Mouse (Mus musculus): Measurements from ENCODE around the gene Dcbld2.

The Dcbld2 gene

GRCm38 (mm10) chr16:58408062-58408486 is at the start of gene Dcbld2:
Gene Dcbld2, plus strand, starts transcription at chr16:58408443.
- peak; percentile 97 for DNase-seq (ENCODE audit: extremely low read depth, low read depth)

DNA sequence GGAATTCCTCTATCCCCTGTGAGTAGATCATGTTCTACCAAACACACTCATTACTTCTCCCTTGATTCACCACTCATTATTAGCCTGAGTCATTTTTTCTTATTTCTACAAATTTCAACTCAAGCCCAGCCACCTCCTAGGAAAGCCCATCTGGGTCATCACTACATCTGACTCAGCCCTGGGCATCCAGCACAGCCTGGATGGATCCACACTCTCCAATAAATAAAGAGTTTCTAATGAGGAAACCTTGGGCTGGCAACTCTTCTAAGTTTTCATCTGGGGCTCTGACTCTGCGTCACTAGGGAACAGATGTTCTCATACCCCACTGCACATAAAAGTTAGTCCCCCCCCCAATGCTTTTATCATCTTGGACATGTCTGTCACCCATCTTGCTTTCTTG is 31.1 kb upstream of the Dcbld2 start:
- DNase-seq (ENCODE audit: extremely low read depth, low read depth) = no peak

DNA sequence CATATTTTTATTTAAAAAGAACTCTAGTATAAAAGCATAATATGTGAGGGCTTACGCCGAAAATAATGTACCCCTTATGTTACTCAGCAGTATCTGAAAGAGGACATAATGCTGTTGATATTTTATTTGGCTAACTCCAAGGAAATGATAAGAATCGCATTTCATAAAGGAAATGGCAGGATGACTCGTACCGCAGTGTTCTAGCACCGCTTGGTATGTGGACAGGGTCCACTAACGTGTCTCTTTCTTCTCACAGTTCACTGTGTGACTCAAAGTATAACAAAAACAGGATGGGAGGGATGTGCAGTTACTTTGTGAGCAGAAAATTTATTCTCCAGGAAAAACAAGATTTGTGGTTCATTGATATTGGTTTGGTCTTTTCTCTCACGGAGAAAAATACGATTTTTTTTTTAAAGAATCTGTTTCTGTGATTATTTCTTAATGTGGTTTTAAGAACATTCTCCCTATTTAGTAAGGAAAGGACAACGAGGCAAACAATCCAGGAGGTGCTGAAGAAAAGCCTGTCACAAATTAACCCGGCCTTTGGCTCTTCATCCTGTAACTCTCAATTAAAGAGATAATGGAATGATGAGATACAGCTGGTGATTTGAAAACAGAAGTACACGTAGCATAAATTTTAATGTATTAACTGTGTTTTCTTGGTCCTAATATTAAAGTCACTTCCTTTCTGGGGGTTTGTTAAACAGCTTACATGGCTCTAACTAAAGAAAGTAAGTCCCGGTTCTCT is 30.3 kb upstream of the Dcbld2 start:
- DNase-seq (ENCODE audit: extremely low read depth, low read depth) = no peak

- no peak for DNase-seq (ENCODE audit: extremely low read depth, low read depth)
Measured at GRCm38 (mm10) chr16:58386241-58386757, 21.9 kb upstream of the Dcbld2 start.

DNA sequence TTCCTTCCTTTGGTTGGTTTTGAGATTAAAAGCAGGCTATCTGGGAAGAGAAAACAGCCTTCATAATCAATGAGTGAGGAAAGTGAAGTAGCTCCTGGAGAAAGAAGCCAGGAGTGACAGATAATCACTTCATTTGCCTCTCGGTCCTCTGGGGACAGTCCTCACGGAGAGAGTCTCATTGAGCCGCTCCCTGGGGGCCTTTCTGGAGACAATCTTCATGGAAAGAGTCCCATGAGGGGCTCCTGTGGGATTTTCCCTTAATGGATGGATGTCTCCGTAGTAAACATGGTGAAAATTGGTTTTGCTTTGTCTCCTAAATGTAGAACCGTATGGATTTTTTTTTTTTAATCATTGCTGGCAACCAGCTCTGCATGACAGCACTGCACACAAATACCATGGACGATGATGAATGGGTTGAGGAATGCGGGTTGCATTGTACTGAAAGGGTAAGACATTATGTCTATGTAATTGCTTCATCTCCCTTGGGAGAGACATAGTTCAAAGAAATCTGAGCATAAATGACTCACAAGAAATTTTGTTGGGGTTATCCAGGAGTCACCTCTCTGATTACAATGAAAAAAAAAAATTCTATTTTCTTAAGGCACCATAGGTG is 19.0 kb upstream of the Dcbld2 start:
- DNase-seq (ENCODE audit: extremely low read depth, low read depth) = no peak

- DNase-seq (ENCODE audit: extremely low read depth, low read depth) = no peak
Measured at GRCm38 (mm10) chr16:58393036-58393435, 15.2 kb upstream of the Dcbld2 start.

DNA sequence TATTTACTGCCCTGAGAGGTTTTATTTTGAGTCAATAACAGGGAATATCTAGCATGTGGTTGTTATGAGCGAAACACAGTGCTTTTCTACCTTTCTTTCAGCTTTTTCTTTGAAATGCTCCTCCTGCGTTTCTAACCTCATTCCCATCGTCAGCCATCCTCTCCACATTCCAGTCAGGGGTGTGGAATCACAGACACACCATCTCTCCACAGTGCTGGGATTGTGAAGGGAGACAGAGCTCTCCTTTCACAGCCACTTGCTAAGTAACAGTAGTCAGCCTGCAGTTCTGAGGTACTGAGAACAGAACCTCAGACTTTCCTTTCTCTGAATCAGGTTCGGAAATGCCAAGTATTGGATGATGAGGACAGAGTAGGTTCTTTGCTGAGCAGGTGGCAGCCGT is 14.1 kb upstream of the Dcbld2 start:
- no peak for DNase-seq (ENCODE audit: extremely low read depth, low read depth)

DNA sequence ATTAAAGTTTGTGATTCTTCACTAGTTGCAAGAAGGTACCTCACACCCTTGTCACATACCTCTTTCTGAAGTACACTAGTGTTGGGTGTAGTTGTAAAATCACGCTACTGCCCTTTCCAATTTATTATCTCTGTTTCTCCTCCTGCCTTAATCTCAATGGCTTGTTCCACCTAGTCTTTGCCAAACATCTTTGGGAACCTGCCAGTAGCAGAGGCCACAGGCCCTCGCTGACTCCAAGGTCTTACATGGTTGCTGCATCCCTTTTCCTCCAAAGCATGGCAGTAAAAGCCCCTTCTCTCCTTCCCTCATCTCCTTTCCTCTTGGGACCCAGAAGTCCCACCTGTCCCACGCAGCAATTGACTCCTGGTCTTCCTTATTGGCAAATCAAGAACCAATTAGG is 9.6 kb upstream of the Dcbld2 start:
- DNase-seq (ENCODE audit: extremely low read depth, low read depth) = no peak

DNA sequence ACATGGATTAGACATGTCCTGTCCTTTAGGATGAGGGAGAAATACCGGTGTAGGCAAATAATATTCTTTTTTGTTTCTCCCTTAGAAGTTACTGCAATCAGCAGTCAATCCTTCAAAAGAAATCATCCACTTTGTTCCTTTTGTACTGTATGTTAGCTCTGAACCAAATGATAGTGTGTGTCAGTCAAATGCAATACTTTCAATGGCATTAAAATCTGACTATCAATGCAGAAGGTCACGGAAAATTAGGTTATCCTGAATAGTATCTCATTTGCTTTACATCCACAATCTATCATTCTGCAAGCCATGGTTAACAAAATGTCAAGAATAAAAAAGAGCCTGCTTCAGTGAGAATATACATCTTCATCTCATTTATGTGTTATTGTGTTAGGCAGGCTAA is 7.2 kb upstream of the Dcbld2 start:
- DNase-seq (ENCODE audit: extremely low read depth, low read depth) = no peak

- DNase-seq (ENCODE audit: extremely low read depth, low read depth) = no peak
Measured at GRCm38 (mm10) chr16:58404665-58405064, 3.6 kb upstream of the Dcbld2 start.

DNA sequence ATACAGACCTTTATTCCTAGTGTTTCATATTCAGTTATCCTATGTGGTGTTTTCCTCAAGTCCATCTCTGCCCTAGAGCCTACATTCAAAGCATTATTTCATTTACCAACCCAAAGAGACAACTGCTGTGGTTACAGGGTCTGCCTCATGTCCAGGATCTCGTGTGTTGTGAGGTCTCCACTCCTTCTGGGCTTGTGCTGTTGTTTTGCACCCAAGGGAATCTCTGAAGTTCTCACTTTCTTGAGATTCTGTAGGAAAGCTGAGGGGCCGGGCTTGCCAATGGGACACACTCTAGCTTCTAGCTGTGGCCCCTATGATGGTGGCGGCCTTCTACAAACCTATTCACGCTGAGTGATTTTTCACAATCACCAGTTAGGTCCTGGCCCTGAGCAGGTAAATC is 3.0 kb upstream of the Dcbld2 start:
- DNase-seq (ENCODE audit: extremely low read depth, low read depth) = no peak

- DNase-seq (ENCODE audit: extremely low read depth, low read depth) = no peak
Measured at GRCm38 (mm10) chr16:58408487-58409281, 441 bp downstream of the Dcbld2 start.

- no peak for DNase-seq (ENCODE audit: extremely low read depth, low read depth)
Measured at GRCm38 (mm10) chr16:58409825-58410224, 1.6 kb downstream of the Dcbld2 start.

- DNase-seq (ENCODE audit: extremely low read depth, low read depth) = no peak
Measured at GRCm38 (mm10) chr16:58414801-58415200, 6.6 kb downstream of the Dcbld2 start.

DNA sequence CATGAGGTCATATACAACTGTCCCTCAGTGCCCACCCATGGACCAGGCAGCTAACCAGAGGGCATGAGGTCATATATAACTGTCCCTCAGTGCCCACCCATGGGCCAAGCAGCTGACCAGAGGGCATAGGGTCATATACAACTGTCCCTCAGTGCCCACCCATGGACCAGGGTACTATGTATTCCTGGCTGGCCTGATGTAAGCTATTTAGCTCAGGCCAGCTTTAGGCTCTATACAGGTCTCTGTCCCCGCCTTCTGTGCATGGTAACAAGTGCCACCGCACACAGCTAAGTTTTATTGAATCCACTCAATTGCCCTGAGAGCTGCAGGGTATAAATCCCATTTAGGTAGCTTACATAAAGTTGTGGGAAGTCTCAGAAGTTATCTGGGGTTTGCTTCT is 7.3 kb downstream of the Dcbld2 start:
- DNase-seq (ENCODE audit: extremely low read depth, low read depth) = no peak

DNA sequence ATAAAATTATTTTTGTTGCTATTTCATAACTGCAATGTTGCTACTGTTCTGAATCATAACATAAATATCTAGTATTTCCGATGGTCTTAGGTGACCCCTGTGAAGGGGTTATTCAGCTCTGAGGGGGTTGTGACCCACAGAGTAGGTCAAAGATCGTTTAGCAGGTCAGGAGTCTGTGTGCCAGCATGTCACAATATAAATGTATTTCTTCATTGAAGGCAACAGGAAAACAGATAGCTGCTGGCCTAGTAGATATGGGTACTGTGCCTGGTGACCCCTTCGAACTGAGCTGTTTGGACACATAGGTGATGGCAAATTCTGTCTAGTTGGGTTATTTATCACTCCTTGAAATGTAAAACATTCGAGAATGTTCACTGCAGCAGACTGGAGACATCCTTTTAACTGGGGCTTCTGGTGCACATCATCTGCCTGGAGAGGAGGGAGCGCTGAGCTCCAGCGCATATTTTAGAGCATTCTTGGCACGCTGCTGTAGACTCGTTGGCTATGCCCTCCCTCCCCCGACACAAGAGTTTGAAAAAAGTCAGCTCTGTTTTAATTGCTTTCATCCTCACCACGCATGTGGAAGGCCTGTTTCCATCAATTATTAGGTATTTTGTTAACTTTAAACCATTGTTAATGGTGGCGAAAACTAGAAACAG is 13.6 kb downstream of the Dcbld2 start:
- DNase-seq (ENCODE audit: extremely low read depth, low read depth) = no peak

- DNase-seq (ENCODE audit: extremely low read depth, low read depth) = no peak
Measured at GRCm38 (mm10) chr16:58430246-58430645, 22.0 kb downstream of the Dcbld2 start.

DNA sequence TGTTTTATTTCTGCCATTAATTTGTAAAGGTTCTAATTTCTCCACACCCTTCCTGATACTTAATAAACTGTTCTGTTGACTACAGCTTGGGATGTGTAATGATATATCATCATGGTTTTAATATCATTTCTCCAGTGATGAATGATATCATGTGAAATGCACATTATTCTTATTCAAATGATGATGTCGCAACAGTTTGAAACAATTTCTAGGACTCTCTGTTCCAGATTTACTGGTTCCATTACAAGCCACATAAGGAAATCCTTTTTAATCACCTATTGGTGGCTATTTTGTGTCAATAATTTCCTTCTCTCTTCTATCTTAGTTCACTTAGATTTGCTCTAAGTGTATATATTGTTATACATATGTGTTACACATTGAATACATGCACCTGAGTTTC is 24.1 kb downstream of the Dcbld2 start:
- no peak for DNase-seq (ENCODE audit: extremely low read depth, low read depth)

GRCm38 (mm10) chr16:58444735-58445134 is 36.5 kb downstream of the Dcbld2 start:
- no peak for DNase-seq (ENCODE audit: extremely low read depth, low read depth)

- no peak for DNase-seq (ENCODE audit: extremely low read depth, low read depth)
Measured at GRCm38 (mm10) chr16:58446281-58447259, 38.3 kb downstream of the Dcbld2 start.
